Mouse (Mus musculus) brain, embryonic 18.5 days (tissue): ENCODE measurements around the gene Tmem222.

Experiments used
- DNase-seq: peaks from one replicate; pipeline ENCODE4 v3.0.0-alpha.2; 2012; ENCODE audit warnings: low read depth, low spot score

The Tmem222 gene

GRCm38 (mm10) chr4:133217641-133218040 lies 60.0 kb downstream of the Tmem222 start:
- no peak for DNase-seq
